Mouse (Mus musculus) T-cell, adult 2 months (primary cell): Measurements from ENCODE around the gene Cpeb2.

Source experiments
- DNase-seq: peaks from one replicate; pipeline ENCODE4 v3.0.0; 2022; ENCODE audit warnings: low spot score

The Cpeb2 gene

GRCm38 (mm10) chr5:43325561-43325960, 92.6 kb downstream of the Cpeb2 start:
- DNase-seq: no peak

DNA sequence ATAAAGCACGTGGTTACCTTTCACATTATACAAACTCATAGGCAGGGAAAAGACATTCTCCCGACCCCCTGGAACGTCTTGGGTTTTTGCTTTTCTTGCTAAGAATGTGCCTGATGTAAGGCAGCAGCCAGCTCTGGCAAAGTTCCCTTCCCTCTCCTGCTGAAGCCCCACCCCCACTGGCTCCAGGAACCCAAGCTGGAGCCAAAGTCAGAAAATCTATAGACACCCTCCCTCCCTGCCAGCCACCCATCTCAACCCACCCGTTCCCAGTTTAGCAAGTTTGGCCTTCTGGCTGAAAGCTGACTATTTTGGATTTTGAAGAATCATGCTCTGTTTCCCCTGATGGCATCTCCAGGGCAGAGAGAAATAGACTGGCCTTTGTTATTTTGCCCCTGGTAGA, 95.6 kb downstream of the Cpeb2 start:
- no peak for DNase-seq

- DNase-seq: no peak
Measured at GRCm38 (mm10) chr5:43330260-43330659, 97.3 kb downstream of the Cpeb2 start.

DNA sequence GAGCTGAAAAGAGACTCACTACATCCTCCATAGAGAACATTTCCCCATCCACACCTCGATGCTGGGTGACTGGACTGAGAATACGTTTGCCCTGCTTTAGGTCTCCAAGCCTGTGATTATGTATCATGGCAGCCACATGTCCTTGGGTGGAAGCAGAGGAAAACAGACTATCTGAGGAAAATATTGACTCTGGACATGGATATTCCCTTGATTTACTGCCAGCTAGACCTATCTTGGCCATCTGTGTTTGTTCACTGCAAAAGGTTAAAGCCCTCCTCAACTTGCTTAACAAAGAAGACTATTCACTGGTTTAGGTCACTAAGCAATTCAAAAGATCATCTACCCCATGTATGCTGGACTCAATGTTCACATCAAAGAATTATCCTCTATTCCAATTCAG, 101.5 kb downstream of the Cpeb2 start:
- DNase-seq: no peak

DNA sequence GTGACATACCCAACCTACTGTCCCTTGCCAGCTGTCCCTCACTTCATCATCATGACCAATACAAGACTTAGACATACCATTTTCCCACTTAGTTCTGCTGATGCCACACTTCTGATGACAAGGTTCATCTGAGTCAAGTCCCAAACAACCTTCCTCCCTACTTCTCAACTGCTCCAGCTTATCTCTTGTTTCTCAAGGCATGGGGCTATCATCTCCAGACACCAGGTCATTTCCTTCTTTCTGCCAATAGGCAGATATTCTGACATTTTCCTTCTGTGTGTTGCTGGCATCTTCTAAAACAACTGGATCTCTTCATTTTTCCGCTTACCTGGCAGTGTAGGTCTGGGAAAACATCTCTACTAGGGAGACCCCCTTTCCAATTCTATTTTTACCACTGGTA, 104.2 kb downstream of the Cpeb2 start:
- no peak for DNase-seq

DNA sequence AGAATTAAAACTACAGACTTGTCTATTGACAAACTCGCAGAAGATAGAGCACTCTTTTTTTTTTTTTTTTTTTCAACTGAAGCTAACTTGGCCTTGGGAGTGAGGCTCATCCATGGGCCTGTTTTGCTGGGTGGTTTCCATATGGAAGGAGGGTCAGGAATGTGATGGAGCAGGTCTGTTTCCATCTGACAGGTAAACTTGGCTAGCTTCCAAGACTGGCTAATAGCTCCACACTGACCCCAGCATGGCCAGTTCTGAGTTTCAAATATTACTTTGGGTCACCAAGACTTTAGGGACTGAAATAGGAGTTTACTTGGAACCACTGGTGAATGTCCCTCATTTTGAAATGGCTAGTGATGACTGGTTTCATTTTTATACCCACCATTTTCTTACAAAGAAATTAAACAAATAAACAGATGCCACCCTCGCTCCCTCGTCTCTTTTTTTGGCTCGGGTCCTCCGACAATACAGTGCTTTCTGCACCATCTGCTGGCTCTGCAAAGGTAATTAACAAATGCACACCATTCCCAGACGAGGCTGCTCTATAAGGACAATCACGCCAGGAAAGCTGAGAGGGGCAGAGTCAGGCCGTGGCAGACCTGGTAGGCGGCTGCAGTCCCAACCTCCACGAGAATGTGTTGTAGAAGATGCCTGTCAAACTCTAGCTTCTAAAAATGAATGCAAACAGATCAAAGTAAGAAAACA, 106.0 kb downstream of the Cpeb2 start:
- no peak for DNase-seq
